Mouse (Mus musculus): ENCODE data around the gene Prune1.
A peak's percentile ranks its signal among the peaks of the same experiment; 100 is the strongest.
"Not testable (repeated sequence)": the region's sequence is repeated elsewhere in the genome, so short reads cannot be mapped to it uniquely, and the experiment has no call there.

Prune1 gene

GRCm38 (mm10) chr3:95235386-95236301, 46.2 kb downstream of the Prune1 start:
- no peak for DNase-seq (ENCODE audit: low spot score)

GRCm38 (mm10) chr3:95233303-95233980, 48.4 kb downstream of the Prune1 start:
- DNase-seq (ENCODE audit: low spot score): no peak

GRCm38 (mm10) chr3:95232771-95233170, 49.1 kb downstream of the Prune1 start:
- DNase-seq (ENCODE audit: low spot score): no peak

GRCm38 (mm10) chr3:95231298-95232221, 50.3 kb downstream of the Prune1 start, which contains the start of gene Mllt11:
Gene Mllt11 (minus strand): TSS chr3:95232171.
- DNase-seq (ENCODE audit: low spot score): no peak

GRCm38 (mm10) chr3:95230495-95231297, 51.2 kb downstream of the Prune1 start:
- DNase-seq (ENCODE audit: low spot score): no peak

- DNase-seq (ENCODE audit: low spot score): no peak
Measured at GRCm38 (mm10) chr3:95229781-95230494, 51.9 kb downstream of the Prune1 start.

GRCm38 (mm10) chr3:95228894-95229780, 52.7 kb downstream of the Prune1 start:
- DNase-seq (ENCODE audit: low spot score): no peak

GRCm38 (mm10) chr3:95228148-95228893, 53.6 kb downstream of the Prune1 start, which contains the start of gene Cdc42se1:
Gene Cdc42se1 (plus strand): TSS chr3:95228732.
- peak; percentile 71 for DNase-seq (ENCODE audit: low spot score)

- no peak for DNase-seq (ENCODE audit: low spot score)
Measured at GRCm38 (mm10) chr3:95227214-95227613, 54.7 kb downstream of the Prune1 start.

GRCm38 (mm10) chr3:95224295-95224694, 57.6 kb downstream of the Prune1 start:
- no peak for DNase-seq (ENCODE audit: low spot score)

GRCm38 (mm10) chr3:95223041-95223440, 58.8 kb downstream of the Prune1 start:
- DNase-seq (ENCODE audit: low spot score): no peak

- DNase-seq (ENCODE audit: low spot score): no peak
Measured at GRCm38 (mm10) chr3:95218466-95219137, 63.3 kb downstream of the Prune1 start.

GRCm38 (mm10) chr3:95217255-95218134, 64.4 kb downstream of the Prune1 start, which contains the start of gene Gabpb2:
Gene Gabpb2 (minus strand): TSS chr3:95217916.
- DNase-seq (ENCODE audit: low spot score): peak; percentile 90

GRCm38 (mm10) chr3:95216655-95217254, 65.1 kb downstream of the Prune1 start:
- no peak for DNase-seq (ENCODE audit: low spot score)

GRCm38 (mm10) chr3:95213609-95213975, 68.3 kb downstream of the Prune1 start:
- no peak for DNase-seq (ENCODE audit: low spot score)

GRCm38 (mm10) chr3:95212889-95213608, 68.8 kb downstream of the Prune1 start:
- DNase-seq (ENCODE audit: low spot score): not testable (repeated sequence)
